ENCODE assay signal across 8 mouse cellular contexts in genomic region chr7:16875326-16875725, GRCm38 (mm10). TPM values are rescaled to one million over a fixed set of nuclear protein-coding genes. Genes with fewer than 3 reads are reported as not detected.
DNase-seq lines count a peak whose midpoint lies in the region; ATAC-seq and TF ChIP-seq lines count a peak whose summit lies in the region.

No protein-coding gene starts in this region.

- H3K27me3 ChIP-seq in heart, postnatal 0 days (ENCODE audit: control insufficient read depth, insufficient read depth, low read length), result no peaks in the 10 kb centered on the region
- no peaks in the 10 kb centered on the region for H3K27me3 ChIP-seq in Patski
- H3K27me3 ChIP-seq in hindbrain, embryonic 10.5 days (ENCODE audit: insufficient read depth, poor library complexity, severe bottlenecking), result no peaks in the 10 kb centered on the region
- no peaks in the 10 kb centered on the region for H3K27me3 ChIP-seq in midbrain, embryonic 12.5 days

- peak overlapping the region; percentile 74 for H3K4me3 ChIP-seq in heart, postnatal 0 days (ENCODE audit: low read depth, low read length)
- H3K4me3 ChIP-seq in hindbrain, embryonic 10.5 days, result peak overlapping the region; percentile 82
- H3K4me3 ChIP-seq in midbrain, embryonic 12.5 days, result peak overlapping the region; percentile 77

- H3K27ac ChIP-seq in heart, postnatal 0 days (ENCODE audit: low read depth), result peak overlapping the region; percentile 84
- peak overlapping the region; percentile 93 for H3K27ac ChIP-seq in hindbrain, embryonic 10.5 days
- H3K27ac ChIP-seq in midbrain, embryonic 12.5 days (replicated peaks), result peak overlapping the region; percentile 82

- no peak for TF ChIP-seq EP300 in heart, postnatal 0 days (IDR thresholded peaks at IDR 0.05; ENCODE audit: low read depth)

- peak; percentile 20 for ATAC-seq in heart, postnatal 0 days (ENCODE audit: insufficient read depth, low read depth)
- peak; percentile 44 for ATAC-seq in Patski
- no peak for ATAC-seq in midbrain, embryonic 12.5 days (ENCODE audit: low FRiP score, low read depth)

- peak overlapping the region; percentile 75 for H3K9ac ChIP-seq in heart, postnatal 0 days (replicated peaks; ENCODE audit: low read depth, low read length)
- H3K9ac ChIP-seq in midbrain, embryonic 12.5 days (replicated peaks), result peak overlapping the region; percentile 83

- intact Hi-C loops in heart, postnatal 36 days (cut with DNase I), result no loop called here

- WGBS in heart, postnatal 0 days, result under 1% methylated on average over 30 of the region's 42 CpGs
- WGBS in hindbrain, embryonic 10.5 days, result under 1% methylated on average over 41 of the region's 42 CpGs
- under 1% methylated on average over 41 of the region's 42 CpGs for WGBS in midbrain, embryonic 12.5 days

- H3K9me3 ChIP-seq in heart, postnatal 0 days (replicated peaks; ENCODE audit: control insufficient read depth, low read length), result no peaks in the 10 kb centered on the region
- no peaks in the 10 kb centered on the region for H3K9me3 ChIP-seq in hindbrain, embryonic 10.5 days
- H3K9me3 ChIP-seq in midbrain, embryonic 12.5 days, result no peaks in the 10 kb centered on the region

- in situ Hi-C loops in Patski (cut with MboI; ENCODE audit: low pct_unique_long_range_greater_than_20kb), result no loop called here

- CTCF ChIA-PET in Patski (lab: Charles Lee), result interaction anchor here (0.7 to 2.2 kb wide), 6 partner anchors 9 to 41 kb away, joined by 3 to 17 read pairs (median 8); partner anchors contain the start of gene Gng8

- TF ChIP-seq CTCF in heart, postnatal 0 days (IDR thresholded peaks at IDR 0.05; ENCODE audit: low read depth), result no peak
- no peak for TF ChIP-seq CTCF in Patski (IDR thresholded peaks at IDR 0.05)

- peaks cover 20% of the 10 kb centered on the region; the same call in 1 of the 2 replicates for H3K4me1 ChIP-seq in heart, postnatal 0 days (ENCODE audit: control insufficient read depth, insufficient read depth)
- peaks cover 52% of the 10 kb centered on the region for H3K4me1 ChIP-seq in hindbrain, embryonic 10.5 days (replicated peaks)
- H3K4me1 ChIP-seq in midbrain, embryonic 12.5 days, result peaks cover 28% of the 10 kb centered on the region

- no peak for DNase-seq in heart, postnatal 0 days (ENCODE audit: low spot score)
- DNase-seq in heart, postnatal 36 days, result no peak
- no peak for DNase-seq in Patski (ENCODE audit: low read depth, low spot score)
- DNase-seq in hindbrain, embryonic 10.5 days (ENCODE audit: low spot score), result no peak
- DNase-seq in adrenal gland, postnatal 14 days, result no peak
- DNase-seq in adrenal gland, adult 2 months, result no peak
- no peak for DNase-seq in spleen, postnatal 14 days (ENCODE audit: low spot score in 2 of 2)

- peaks cover 7% of the 10 kb centered on the region; the same call in 1 of the 2 replicates for H3K36me3 ChIP-seq in heart, postnatal 0 days (replicated peaks; ENCODE audit: control insufficient read depth, insufficient read depth, low read length)
- H3K36me3 ChIP-seq in hindbrain, embryonic 10.5 days, result peaks cover 29% of the 10 kb centered on the region
- peaks cover 9% of the 10 kb centered on the region; the same call in 1 of the 2 replicates for H3K36me3 ChIP-seq in midbrain, embryonic 12.5 days

- peak overlapping the region; percentile 95 for H3K4me2 ChIP-seq in heart, postnatal 0 days (ENCODE audit: low read depth, low read length)
- H3K4me2 ChIP-seq in midbrain, embryonic 12.5 days (replicated peaks), result peak overlapping the region; percentile 88

- POLR2A ChIA-PET in Patski (lab: Charles Lee), result no interaction called here

RNA-seq across cellular contexts. Expression of gene Dact3, which starts 0.2 kb away (rescaled TPM):
- 63.9 and 69.6 TPM in 2 replicates for total RNA-seq in heart, postnatal 0 days (2014; rRNA removed; ENCODE audit: low replicate concordance)
- 3.8 TPM in 2 replicates for polyA plus RNA-seq in heart, postnatal 0 days (2015; fragmentation: Nextera tagmentation; extraction: Ambion mirVana)
- total RNA-seq in heart, postnatal 36 days (2021), result 10 to 100 TPM; 11.2 to 11.7 TPM
- polyA plus RNA-seq in Patski (2021), result 2.2 TPM
- 3.2 and 4.9 TPM in 2 replicates for polyA plus RNA-seq in hindbrain, embryonic 10.5 days (2016; fragmentation: Nextera tagmentation; extraction: Ambion mirVana)
- polyA plus RNA-seq in midbrain, embryonic 12.5 days (2016; fragmentation: Nextera tagmentation; extraction: Ambion mirVana), result 4.7 and 6.2 TPM in 2 replicates
- 2.6 and 4.1 TPM in 2 replicates for total RNA-seq in adrenal gland, postnatal 14 days (2021)
- total RNA-seq in adrenal gland, adult 2 months (2021), result 1 to 10 TPM; 2.5 to 5.3 TPM
- 16.2 and 22.1 TPM in 2 replicates for polyA plus RNA-seq in adrenal gland, adult 2 months (2012; rRNA removed)

RNA-seq across cellular contexts. Expression of gene Gng8, which starts 16.3 kb away (rescaled TPM):
- total RNA-seq in heart, postnatal 0 days (2014; rRNA removed; ENCODE audit: low replicate concordance), result 0.27 and 4.0 TPM in 2 replicates
- polyA plus RNA-seq in heart, postnatal 0 days (2015; fragmentation: Nextera tagmentation; extraction: Ambion mirVana), result 1.7 and 2.5 TPM in 2 replicates
- total RNA-seq in heart, postnatal 36 days (2021), result 1 to 10 TPM in 1 of 2 experiments, under 1 TPM in 1; 0.54 to 1.3 TPM
- polyA plus RNA-seq in Patski (2021), result 0.09 TPM
- 7.1 and 9.0 TPM in 2 replicates for polyA plus RNA-seq in hindbrain, embryonic 10.5 days (2016; fragmentation: Nextera tagmentation; extraction: Ambion mirVana)
- polyA plus RNA-seq in midbrain, embryonic 12.5 days (2016; fragmentation: Nextera tagmentation; extraction: Ambion mirVana), result 12.1 and 26.0 TPM in 2 replicates
- 0.59 and 0.60 TPM in 2 replicates for total RNA-seq in adrenal gland, postnatal 14 days (2021)
- total RNA-seq in adrenal gland, adult 2 months (2021), result under 1 TPM; 0.43 to 0.69 TPM
- polyA plus RNA-seq in adrenal gland, adult 2 months (2012; rRNA removed), result 1.0 and 1.7 TPM in 2 replicates

RNA-seq across cellular contexts. Expression of gene Ptgir, which starts 31.0 kb away (rescaled TPM):
- total RNA-seq in heart, postnatal 0 days (2014; rRNA removed; ENCODE audit: low replicate concordance), result 0.58 and 2.3 TPM in 2 replicates
- polyA plus RNA-seq in heart, postnatal 0 days (2015; fragmentation: Nextera tagmentation; extraction: Ambion mirVana), result 1.1 and 1.2 TPM in 2 replicates
- total RNA-seq in heart, postnatal 36 days (2021), result 1 to 10 TPM; 2.9 TPM
- not detected for polyA plus RNA-seq in Patski (2021)
- 0.77 and 1.5 TPM in 2 replicates for polyA plus RNA-seq in hindbrain, embryonic 10.5 days (2016; fragmentation: Nextera tagmentation; extraction: Ambion mirVana)
- polyA plus RNA-seq in midbrain, embryonic 12.5 days (2016; fragmentation: Nextera tagmentation; extraction: Ambion mirVana), result 1.1 and 1.2 TPM in 2 replicates
- total RNA-seq in adrenal gland, postnatal 14 days (2021), result 1.2 and 2.6 TPM in 2 replicates
- total RNA-seq in adrenal gland, adult 2 months (2021), result 1 to 10 TPM in 1 of 2 experiments, under 1 TPM in 1; 0.98 to 3.8 TPM
- polyA plus RNA-seq in adrenal gland, adult 2 months (2012; rRNA removed), result 4.0 and 4.8 TPM in 2 replicates

RNA-seq across cellular contexts. Expression of gene Prkd2, which starts 32.6 kb away (rescaled TPM):
- total RNA-seq in heart, postnatal 0 days (2014; rRNA removed; ENCODE audit: low replicate concordance), result 10.6 and 13.4 TPM in 2 replicates
- polyA plus RNA-seq in heart, postnatal 0 days (2015; fragmentation: Nextera tagmentation; extraction: Ambion mirVana), result 8.3 and 8.8 TPM in 2 replicates
- 10 to 100 TPM; 17.8 to 19.3 TPM for total RNA-seq in heart, postnatal 36 days (2021)
- polyA plus RNA-seq in Patski (2021), result 15.3 TPM
- polyA plus RNA-seq in hindbrain, embryonic 10.5 days (2016; fragmentation: Nextera tagmentation; extraction: Ambion mirVana), result 11.2 and 12.6 TPM in 2 replicates
- 10.2 and 12.0 TPM in 2 replicates for polyA plus RNA-seq in midbrain, embryonic 12.5 days (2016; fragmentation: Nextera tagmentation; extraction: Ambion mirVana)
- total RNA-seq in adrenal gland, postnatal 14 days (2021), result 25.0 and 35.4 TPM in 2 replicates
- total RNA-seq in adrenal gland, adult 2 months (2021), result 10 to 100 TPM; 16.0 to 18.4 TPM
- 39.2 and 47.2 TPM in 2 replicates for polyA plus RNA-seq in adrenal gland, adult 2 months (2012; rRNA removed)

RNA-seq across cellular contexts. Expression of gene Calm3, which starts 48.6 kb away (rescaled TPM):
- 342 and 417 TPM in 2 replicates for total RNA-seq in heart, postnatal 0 days (2014; rRNA removed; ENCODE audit: low replicate concordance)
- polyA plus RNA-seq in heart, postnatal 0 days (2015; fragmentation: Nextera tagmentation; extraction: Ambion mirVana), result 101 and 107 TPM in 2 replicates
- 100 to 1,000 TPM; 182 to 193 TPM for total RNA-seq in heart, postnatal 36 days (2021)
- polyA plus RNA-seq in Patski (2021), result 237 TPM
- 170 and 245 TPM in 2 replicates for polyA plus RNA-seq in hindbrain, embryonic 10.5 days (2016; fragmentation: Nextera tagmentation; extraction: Ambion mirVana)
- 223 and 224 TPM in 2 replicates for polyA plus RNA-seq in midbrain, embryonic 12.5 days (2016; fragmentation: Nextera tagmentation; extraction: Ambion mirVana)
- total RNA-seq in adrenal gland, postnatal 14 days (2021), result 222 and 231 TPM in 2 replicates
- total RNA-seq in adrenal gland, adult 2 months (2021), result 100 to 1,000 TPM; 254 to 261 TPM
- polyA plus RNA-seq in adrenal gland, adult 2 months (2012; rRNA removed), result 402 and 408 TPM in 2 replicates
